Mouse (Mus musculus) T-helper 17 cell (primary cell): ENCODE results near the gene Ppp1r12b.

Experiments
- in situ Hi-C, 2 experiments: fragments of 300-600 bp; cut with MboI, MseI; formaldehyde crosslinking; loops; 1 replicate in 1 of 2; 2 replicates in 1 of 2; pipeline ENCODE4 v1.15.1; 2025; ENCODE audit warnings: high pct_unique_total_duplicates in 2 of 2

Gene Ppp1r12b

GRCm38 (mm10) chr1:134940863-134941262 is 14.9 kb downstream of the Ppp1r12b start:
- in situ Hi-C loops = no loop called here

DNA sequence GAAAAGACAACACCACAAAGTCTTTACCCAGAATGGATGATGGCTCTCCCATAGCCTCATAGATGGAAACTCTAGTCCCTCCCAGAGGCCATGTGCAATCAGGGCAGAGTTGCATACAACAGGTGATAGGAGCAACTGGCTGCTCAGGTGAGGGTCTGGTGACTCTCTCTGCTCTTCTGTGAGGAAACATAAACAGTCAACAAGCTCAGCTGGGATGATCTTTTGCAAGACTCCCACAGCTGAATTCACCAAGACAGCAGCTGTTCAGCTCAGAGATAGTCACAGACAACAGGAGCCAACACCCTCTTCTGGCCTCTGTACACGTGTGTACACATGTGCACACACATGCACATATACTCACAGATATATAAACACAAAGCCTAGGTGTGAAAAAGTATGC is 17.5 kb downstream of the Ppp1r12b start:
- in situ Hi-C loops = loop anchor here in 1 of 2 experiments (10.0 kb wide), 1 partner anchor 337 kb away; no protein-coding TSS in a partner anchor

DNA sequence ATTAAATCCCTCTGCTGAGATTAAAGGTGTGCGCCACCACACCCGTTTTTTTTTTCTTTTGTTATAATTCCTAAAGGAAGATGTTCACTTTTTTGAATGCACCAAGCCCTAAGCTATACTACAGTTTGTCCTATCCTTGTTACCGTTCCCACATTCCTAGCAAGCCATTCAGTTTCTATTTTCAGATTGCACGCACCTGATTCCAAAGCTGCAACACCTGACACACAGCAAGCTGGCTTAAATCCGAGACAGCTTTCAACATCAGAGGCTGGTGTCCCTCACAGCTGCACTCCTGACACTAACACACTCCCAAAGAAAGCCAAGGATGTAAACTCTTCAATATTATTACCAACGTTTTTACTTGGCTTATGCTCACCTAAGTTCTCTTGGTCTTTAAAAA is 19.4 kb downstream of the Ppp1r12b start:
- in situ Hi-C loops = loop anchor here in 1 of 2 experiments (10.0 kb wide), 1 partner anchor 338 kb away; no protein-coding TSS in a partner anchor

DNA sequence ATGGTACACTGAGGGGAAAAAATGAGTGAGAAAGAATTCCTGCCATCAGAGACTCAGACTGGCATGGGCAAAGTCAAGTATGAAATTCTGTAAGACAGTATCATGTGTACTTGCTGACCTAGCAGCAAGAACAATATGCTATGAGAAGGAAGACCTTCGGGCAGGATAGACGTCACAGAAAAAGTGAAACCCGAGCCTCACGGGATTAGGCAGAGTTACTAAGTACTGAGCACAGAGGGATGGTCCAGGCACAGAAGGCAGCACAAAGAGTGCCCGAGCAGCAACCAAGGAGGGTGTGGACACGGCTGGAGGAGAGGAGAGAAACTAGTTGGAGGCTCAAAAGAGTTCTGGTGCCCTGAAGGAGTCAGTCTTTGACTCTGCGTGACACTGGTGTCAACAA is 23.3 kb downstream of the Ppp1r12b start:
- in situ Hi-C loops = loop anchor here in 1 of 2 experiments (10.0 kb wide), 1 partner anchor 342 kb away; no protein-coding TSS in a partner anchor

DNA sequence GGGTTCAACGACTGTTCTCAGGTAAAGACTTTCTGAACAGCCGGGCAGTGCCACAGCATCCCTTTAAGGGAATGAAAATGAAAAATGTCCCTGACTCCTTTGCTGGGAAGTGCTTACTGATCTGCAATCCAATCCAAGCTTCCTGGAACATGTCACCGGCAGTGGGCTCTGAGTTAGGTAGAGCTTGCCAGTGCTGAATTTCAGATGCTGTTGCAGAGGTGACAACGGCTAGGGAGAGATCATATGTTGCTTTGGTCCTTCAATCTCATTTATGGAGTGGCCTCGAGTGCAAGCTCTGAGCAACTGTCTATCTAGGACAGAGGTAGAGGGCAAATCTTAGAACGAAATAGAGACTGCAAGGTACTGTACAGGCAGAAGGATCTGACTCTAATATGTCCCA is 36.7 kb downstream of the Ppp1r12b start:
- in situ Hi-C loops = no loop called here

DNA sequence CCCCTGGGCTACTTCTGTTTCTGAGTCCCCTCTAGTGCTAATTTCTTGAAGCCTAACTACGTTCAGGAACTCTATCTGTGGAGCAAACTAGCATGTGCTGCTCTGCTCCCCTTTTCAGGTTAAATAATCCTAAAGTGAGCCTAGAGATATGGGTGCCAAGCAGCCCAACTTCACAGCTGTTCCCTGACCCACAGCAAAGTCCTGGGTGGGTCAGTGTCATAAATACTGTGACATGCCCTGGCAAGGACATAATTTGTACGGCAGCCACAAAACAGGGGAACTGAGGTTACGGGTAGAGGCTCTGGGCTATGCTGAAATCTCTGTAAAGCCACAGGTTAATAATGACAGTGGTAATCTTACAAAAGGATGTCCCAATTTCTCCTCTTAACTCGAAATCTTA is 40.3 kb downstream of the Ppp1r12b start:
- in situ Hi-C loops = no loop called here

DNA sequence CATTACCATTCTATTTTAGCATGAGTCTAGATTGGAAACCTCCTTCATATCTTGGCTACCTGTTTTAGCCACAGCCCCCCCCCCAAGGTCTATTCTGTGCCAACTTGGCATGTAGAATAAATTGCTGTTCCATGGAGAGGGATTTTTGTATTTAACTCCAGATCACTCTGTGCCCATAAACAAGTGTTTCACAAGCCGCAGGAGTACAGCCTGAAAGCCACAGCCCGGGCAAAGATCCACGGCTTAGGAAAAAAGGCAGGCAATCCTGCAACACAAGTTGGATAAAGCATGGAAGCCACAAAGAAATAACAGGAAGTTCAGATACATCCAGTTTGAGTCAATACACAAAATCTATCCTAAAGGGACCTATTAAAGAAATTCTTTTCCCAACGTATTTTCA is 42.2 kb downstream of the Ppp1r12b start:
- in situ Hi-C loops = no loop called here

- in situ Hi-C loops = no loop called here
These were observed 43.9 kb downstream of the Ppp1r12b start for GRCm38 (mm10) chr1:134911892-134912291.

DNA sequence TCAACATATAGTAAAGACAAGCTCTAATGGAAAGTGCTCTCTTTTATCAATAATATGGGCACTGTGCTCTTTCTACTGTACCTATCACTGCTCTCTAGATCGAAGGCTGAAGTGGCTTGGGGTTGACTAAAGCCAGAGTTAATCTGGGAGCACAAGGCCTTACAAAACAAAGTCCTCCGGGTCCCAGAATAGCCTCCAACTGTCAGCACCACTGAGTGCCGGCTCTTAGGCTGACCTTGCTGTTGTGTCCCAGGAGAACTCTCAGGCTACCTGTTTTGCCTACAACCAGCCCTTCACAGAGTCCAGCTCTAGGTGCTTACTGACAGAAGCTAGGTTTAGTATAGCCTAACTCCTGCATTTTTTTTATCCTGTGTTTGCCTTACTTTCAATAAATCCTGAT is 45.7 kb downstream of the Ppp1r12b start:
- in situ Hi-C loops = no loop called here

GRCm38 (mm10) chr1:134909442-134909841 is 46.3 kb downstream of the Ppp1r12b start:
- in situ Hi-C loops = no loop called here

DNA sequence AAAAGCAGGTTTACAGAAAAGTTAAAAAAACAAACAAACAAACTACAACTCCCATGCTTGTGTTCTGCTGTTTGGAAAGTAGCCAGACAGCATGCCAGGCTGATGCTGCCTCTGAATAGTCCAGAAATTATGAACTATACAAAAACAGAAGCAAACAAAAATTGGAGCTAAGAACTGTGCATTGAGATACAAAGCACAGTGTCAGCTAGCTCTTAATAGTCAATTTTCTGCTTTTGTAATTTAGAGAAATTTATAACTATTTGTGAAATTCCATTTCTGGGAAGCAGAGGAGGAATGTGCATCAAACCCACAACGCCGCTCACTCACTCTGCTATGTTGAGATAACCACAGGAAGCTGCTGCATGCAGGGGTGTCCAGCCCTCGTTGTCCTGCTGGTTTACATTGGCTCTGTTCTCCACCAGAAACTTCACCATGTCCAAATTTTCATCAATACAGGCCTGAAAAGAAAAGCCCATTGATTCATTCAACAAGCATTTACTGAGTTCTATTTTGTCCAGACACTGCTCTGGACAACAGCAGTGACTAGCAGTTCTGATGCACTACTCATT is 53.6 kb downstream of the Ppp1r12b start:
- in situ Hi-C loops = no loop called here

DNA sequence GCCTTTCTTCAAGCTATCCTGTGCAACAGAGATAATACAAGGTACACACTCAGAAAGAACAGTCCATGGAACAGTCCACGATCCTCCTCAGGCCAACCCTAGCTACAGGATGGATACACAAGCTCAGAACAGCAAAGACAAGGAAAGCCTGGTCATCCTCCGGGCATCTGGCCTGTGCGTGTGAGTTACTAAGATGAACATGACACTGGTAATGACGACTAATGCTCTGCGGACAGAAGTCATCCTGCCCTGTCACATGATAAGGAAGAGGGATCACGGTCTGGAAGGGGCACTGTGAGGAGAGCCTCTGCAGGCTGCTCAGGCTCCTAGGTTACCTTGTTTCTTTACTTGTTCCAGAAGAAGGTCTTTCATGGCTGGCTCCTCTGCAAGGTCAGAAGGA is 59.7 kb downstream of the Ppp1r12b start:
- in situ Hi-C loops = no loop called here

DNA sequence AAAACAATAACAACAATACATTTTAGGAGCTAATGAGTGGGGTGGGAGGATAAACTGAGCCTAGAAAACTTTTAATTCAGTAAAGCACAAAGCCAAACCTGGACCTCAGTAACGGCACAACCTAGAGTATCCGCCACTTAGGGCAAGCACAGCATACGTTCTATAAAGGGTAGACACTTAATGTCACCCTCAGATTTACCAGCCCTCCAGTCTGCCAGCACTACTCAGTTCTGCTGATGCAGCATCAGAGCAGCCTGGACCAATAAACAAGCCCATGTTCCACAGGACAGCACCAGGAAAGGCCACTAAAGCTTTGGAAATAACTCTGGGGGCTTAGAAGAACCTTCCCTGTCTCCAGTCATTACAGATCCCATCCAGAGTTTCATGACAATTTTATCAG is 60.9 kb downstream of the Ppp1r12b start:
- in situ Hi-C loops = no loop called here

- in situ Hi-C loops = no loop called here
These were observed 63.8 kb downstream of the Ppp1r12b start for GRCm38 (mm10) chr1:134891916-134892315.

GRCm38 (mm10) chr1:134889629-134890028 is 66.1 kb downstream of the Ppp1r12b start:
- in situ Hi-C loops = no loop called here

- in situ Hi-C loops = no loop called here
These were observed 79.9 kb downstream of the Ppp1r12b start for GRCm38 (mm10) chr1:134875800-134876199.

DNA sequence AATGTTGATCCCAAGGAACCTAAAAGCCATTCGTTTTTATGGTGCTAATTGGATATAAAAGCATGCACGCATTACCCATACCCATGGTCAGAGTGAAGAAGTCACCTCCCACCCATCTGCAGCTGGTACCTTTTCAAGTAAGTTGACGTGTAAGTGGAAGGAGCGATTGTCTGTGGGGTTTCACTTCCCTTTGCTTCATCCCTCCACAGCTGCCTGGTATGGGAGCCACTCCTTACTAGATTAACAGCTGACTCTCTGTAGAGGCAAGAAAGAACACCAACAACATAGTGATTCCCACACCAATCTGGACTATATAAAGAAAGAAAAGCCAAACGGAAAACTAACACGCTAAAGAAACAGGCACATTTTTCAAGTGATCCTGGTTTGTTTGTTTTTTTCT is 83.1 kb downstream of the Ppp1r12b start:
- in situ Hi-C loops = no loop called here

GRCm38 (mm10) chr1:134866426-134866825 is 89.3 kb downstream of the Ppp1r12b start:
- in situ Hi-C loops = no loop called here

- in situ Hi-C loops = no loop called here
These were observed 90.2 kb downstream of the Ppp1r12b start for GRCm38 (mm10) chr1:134865552-134865951.

DNA sequence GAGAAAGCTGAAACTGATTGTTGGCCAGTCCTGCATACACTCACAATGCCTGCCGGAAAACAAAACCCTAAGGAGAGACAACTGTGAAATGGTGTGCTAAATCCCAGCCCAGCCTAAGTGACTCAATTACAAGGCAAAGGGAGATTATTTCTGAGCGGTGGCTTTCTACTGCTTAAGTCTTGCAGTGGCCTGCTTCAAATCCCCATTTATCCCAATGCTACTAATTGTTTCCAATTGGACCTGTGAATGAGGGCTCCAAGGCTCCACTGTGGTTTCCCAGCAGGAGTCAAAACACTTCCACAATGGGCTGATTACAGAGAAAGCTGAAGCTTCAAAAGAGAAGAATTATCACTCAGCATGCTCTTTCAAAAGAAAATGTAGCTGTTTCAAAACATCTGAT is 95.2 kb downstream of the Ppp1r12b start:
- in situ Hi-C loops = no loop called here

GRCm38 (mm10) chr1:134858344-134859053 is 97.2 kb downstream of the Ppp1r12b start:
- in situ Hi-C loops = loop anchor here in 1 of 2 experiments (10.0 kb wide), 1 partner anchor 184 kb away; no protein-coding TSS in a partner anchor

- in situ Hi-C loops = loop anchor here in 1 of 2 experiments (10.0 kb wide), 1 partner anchor 180 kb away; no protein-coding TSS in a partner anchor
These were observed 101.3 kb downstream of the Ppp1r12b start for GRCm38 (mm10) chr1:134854325-134854982.
